Mouse (Mus musculus) kidney, embryonic 14.5 days (tissue): ENCODE results near the gene Akap12. TPM values are rescaled to one million over a fixed set of nuclear protein-coding genes. Genes with fewer than 3 reads are reported as not detected.
A peak's percentile ranks its signal among the peaks of the same experiment; 100 is the strongest.

ENCODE experiments used
- ATAC-seq: fragments of 200-750 bp; cut with Nextera tagmentation; 2 replicates; pipeline ENCODE4 v1.8.0; 2017; ENCODE audit warnings: moderate number of reproducible peaks, mild to moderate bottlenecking, moderate TSS enrichment, moderate library complexity; ENCODE audit not compliant: low FRiP score, low TSS enrichment
- H3K27ac ChIP-seq: fragments of 300-500 bp; sonication (generic); 2 replicates; pipeline ENCODE4 v1.5.1; 2014; ENCODE audit warnings: low read depth, mild to moderate bottlenecking, low read length, moderate library complexity, mixed read lengths
- H3K27me3 ChIP-seq: fragments of 300-500 bp; sonication (generic); 2 replicates; pipeline ENCODE4 v1.6.1; 2014; ENCODE audit warnings: mild to moderate bottlenecking, low read length; ENCODE audit not compliant: control insufficient read depth, insufficient read depth
- H3K36me3 ChIP-seq: fragments of 300-500 bp; sonication (generic); 2 replicates; pipeline ENCODE4 v1.6.1; 2014; ENCODE audit warnings: low read length, mixed read lengths; ENCODE audit not compliant: control insufficient read depth, insufficient read depth
- H3K4me1 ChIP-seq: fragments of 300-500 bp; sonication (generic); 2 replicates; pipeline ENCODE4 v1.6.1; 2014; ENCODE audit warnings: low read length, mixed read lengths; ENCODE audit not compliant: control insufficient read depth, insufficient read depth
- H3K4me2 ChIP-seq: fragments of 300-500 bp; sonication (generic); replicated peaks from 2 replicates; pipeline ENCODE4 v1.6.1; 2014; ENCODE audit warnings: low read depth, mild to moderate bottlenecking, low read length
- H3K4me3 ChIP-seq: fragments of 300-500 bp; sonication (generic); 2 replicates; pipeline ENCODE4 v1.5.1; 2014; ENCODE audit warnings: mild to moderate bottlenecking, low read length
- H3K9ac ChIP-seq: fragments of 300-500 bp; sonication (generic); 2 replicates; pipeline ENCODE4 v1.6.1; 2014; ENCODE audit warnings: low read depth, mild to moderate bottlenecking, low read length, moderate library complexity
- H3K9me3 ChIP-seq: fragments of 300-500 bp; sonication (generic); 2 replicates; pipeline ENCODE4 v1.6.1; 2016; ENCODE audit warnings: low read length; ENCODE audit not compliant: control insufficient read depth
- WGBS: fragments of 180-500 bp; shearing (Covaris S2); extraction: QIAGEN DNeasy Blood & Tissue Kit; methylation state at CpG from one replicate; pipeline ENCODE4 v1.1.7; 2014; 5-methylcytosine and 5-hydroxymethylcytosine counted together
- polyA plus RNA-seq: library from polyadenylated mRNA; unstranded; fragments of >200 nt; fragmentation: Nextera tagmentation; extraction: Ambion mirVana; gene quantifications from 2 replicates; pipeline ENCODE4 v1.2.1, GENCODE M21; 2014

Gene Akap12
- polyA plus RNA-seq, 1 experiment from 2014 or later = 70.7 TPM

DNA sequence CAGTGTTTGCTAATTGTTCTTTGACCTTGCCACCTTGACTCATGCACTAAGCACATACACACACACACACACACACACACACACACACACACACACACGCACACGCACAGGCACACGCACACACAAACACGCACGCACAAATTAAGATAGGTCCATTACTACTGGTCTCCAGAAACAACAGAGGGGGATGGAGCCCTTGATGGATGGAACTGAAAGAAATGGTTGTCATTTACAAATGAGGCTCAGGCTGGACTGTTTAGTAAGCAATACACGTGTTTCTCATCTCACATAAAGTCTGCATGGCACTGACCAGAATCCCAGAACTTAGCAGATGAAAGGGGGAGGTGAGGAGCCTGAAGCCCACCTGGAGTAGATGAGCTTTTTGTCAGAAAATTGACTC, 24.4 kb downstream of the Akap12 start:
- no peaks in the 10 kb centered on the region for H3K27me3 ChIP-seq
- no peak overlapping the region for H3K4me3 ChIP-seq
- no peak overlapping the region for H3K9ac ChIP-seq
- H3K4me2 ChIP-seq = no peak overlapping the region
- no peaks in the 10 kb centered on the region for H3K36me3 ChIP-seq
- 84% methylated on average over 6 of the region's 6 CpGs for WGBS
- peaks cover 14% of the 10 kb centered on the region; the same call in 1 of the 2 replicates for H3K4me1 ChIP-seq
- no peaks in the 10 kb centered on the region for H3K9me3 ChIP-seq
- ATAC-seq = no peak
- H3K27ac ChIP-seq = no peak overlapping the region

DNA sequence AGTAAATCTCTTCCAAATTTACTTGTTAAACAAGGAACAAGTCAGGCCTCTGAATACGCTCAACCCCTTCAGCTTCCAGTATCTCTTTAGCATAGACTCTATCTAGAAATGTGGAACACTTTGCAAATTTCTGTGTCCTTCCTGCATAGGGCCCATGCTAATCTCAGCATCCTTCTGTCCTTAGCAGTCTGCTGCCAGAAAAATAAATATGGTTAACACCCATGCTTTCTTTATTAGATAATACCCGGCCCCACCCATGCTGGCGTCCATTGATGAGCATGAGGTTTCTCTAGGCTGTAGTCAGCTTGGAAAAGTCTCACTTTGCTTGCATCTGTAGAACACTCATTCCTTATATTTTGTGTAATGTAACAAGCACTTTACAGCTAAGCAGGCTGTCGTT, 27.2 kb downstream of the Akap12 start:
- H3K27me3 ChIP-seq = no peaks in the 10 kb centered on the region
- 78% methylated on average over 4 of the region's 4 CpGs for WGBS
- ATAC-seq = no peak
- H3K9ac ChIP-seq = no peak overlapping the region
- H3K9me3 ChIP-seq = no peaks in the 10 kb centered on the region
- no peak overlapping the region for H3K4me3 ChIP-seq
- no peak overlapping the region for H3K27ac ChIP-seq
- H3K36me3 ChIP-seq = no peaks in the 10 kb centered on the region
- peaks cover 14% of the 10 kb centered on the region; the same call in 1 of the 2 replicates for H3K4me1 ChIP-seq
- no peak overlapping the region for H3K4me2 ChIP-seq

DNA sequence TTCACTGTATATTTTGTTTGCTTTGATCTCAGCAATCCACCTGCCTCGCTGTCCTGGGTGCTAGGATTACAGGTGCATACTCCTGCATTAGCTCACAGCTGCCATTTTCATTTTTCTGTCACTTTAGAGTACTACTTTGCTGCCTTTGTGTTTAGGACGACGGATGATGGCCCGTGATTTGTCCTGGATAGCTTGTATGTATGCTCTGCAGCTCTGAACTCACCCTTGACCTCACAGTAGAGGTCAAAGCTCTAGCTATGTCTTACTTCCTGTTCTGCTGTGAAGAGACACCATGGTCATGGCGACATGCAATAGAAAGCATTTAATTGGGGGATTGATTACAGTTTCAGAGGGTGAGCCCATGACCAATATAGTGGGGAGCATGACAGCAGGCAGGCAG, 37.4 kb downstream of the Akap12 start:
- Histone ChIP-seq H3K4me1 (peaks cover 5% of the 10 kb centered on the region; the same call in 1 of the 2 replicates), H3K4me2 (no peak overlapping the region), H3K27ac (no peak overlapping the region), H3K4me3 (no peak overlapping the region), H3K9ac (no peak overlapping the region), H3K36me3 (no peaks in the 10 kb centered on the region), H3K9me3 (no peaks in the 10 kb centered on the region), H3K27me3 (no peaks in the 10 kb centered on the region)
- 61% methylated on average over 5 of the region's 5 CpGs for WGBS
- ATAC-seq = no peak

GRCm38 (mm10) chr10:4323885-4324284, 57.7 kb downstream of the Akap12 start:
- Histone ChIP-seq H3K27ac (no peak overlapping the region), H3K36me3 (no peaks in the 10 kb centered on the region), H3K4me2 (no peak overlapping the region), H3K27me3 (no peaks in the 10 kb centered on the region), H3K9ac (no peak overlapping the region), H3K4me3 (no peak overlapping the region), H3K9me3 (peaks cover 2% of the 10 kb centered on the region; the same call in 1 of the 2 replicates), H3K4me1 (no peaks in the 10 kb centered on the region)
- 75% methylated on average over 8 of the region's 8 CpGs for WGBS
- ATAC-seq = no peak

DNA sequence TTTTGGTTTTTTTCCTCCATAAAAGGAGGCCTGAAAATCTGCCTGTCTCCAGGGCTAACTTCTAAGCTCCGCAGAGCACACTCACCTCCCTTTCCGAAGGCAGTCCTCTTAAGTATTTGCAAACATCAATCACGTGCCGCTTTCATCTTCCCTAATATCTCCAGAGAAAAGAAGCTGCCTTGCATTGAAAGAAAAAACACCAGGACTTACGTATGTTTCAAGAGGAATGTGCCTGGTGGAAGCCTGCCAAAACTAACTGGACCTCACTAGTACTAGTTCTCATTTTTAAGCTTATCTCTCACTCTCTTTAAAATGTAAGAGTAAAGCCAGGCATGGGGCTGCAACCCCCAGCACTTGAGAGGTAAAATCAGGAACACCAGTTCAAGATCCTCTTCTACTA, 59.4 kb downstream of the Akap12 start:
- Histone ChIP-seq H3K9ac (no peak overlapping the region), H3K4me3 (no peak overlapping the region), H3K4me2 (no peak overlapping the region), H3K9me3 (peaks cover 2% of the 10 kb centered on the region; the same call in 1 of the 2 replicates), H3K36me3 (no peaks in the 10 kb centered on the region), H3K4me1 (no peaks in the 10 kb centered on the region), H3K27me3 (no peaks in the 10 kb centered on the region), H3K27ac (peak overlapping the region; percentile 55; the same call in 1 of the 2 replicates)
- ATAC-seq = no peak
- 44% methylated on average over 5 of the region's 5 CpGs for WGBS

- H3K36me3 ChIP-seq = no peaks in the 10 kb centered on the region
- no peaks in the 10 kb centered on the region for H3K4me1 ChIP-seq
- H3K27me3 ChIP-seq = no peaks in the 10 kb centered on the region
- peaks cover 2% of the 10 kb centered on the region; the same call in 1 of the 2 replicates for H3K9me3 ChIP-seq
- no peak overlapping the region for H3K9ac ChIP-seq
- 91% methylated on average over 1 of the region's 1 CpGs for WGBS
- no peak overlapping the region for H3K4me2 ChIP-seq
- no peak overlapping the region for H3K4me3 ChIP-seq
- H3K27ac ChIP-seq = no peak overlapping the region
- no peak for ATAC-seq
Measured at GRCm38 (mm10) chr10:4327716-4328115, 61.5 kb downstream of the Akap12 start.

GRCm38 (mm10) chr10:4332228-4332979, 66.2 kb downstream of the Akap12 start:
- 42% methylated on average over 7 of the region's 7 CpGs for WGBS

GRCm38 (mm10) chr10:4333319-4333718, 67.1 kb downstream of the Akap12 start:
- WGBS = 13% methylated on average over 8 of the region's 8 CpGs
- H3K4me1 ChIP-seq = peaks cover 5% of the 10 kb centered on the region
- peak overlapping the region; percentile 42; the same call in 1 of the 2 replicates for H3K4me3 ChIP-seq
- no peaks in the 10 kb centered on the region for H3K27me3 ChIP-seq
- H3K36me3 ChIP-seq = no peaks in the 10 kb centered on the region
- H3K27ac ChIP-seq = no peak overlapping the region
- H3K4me2 ChIP-seq = peak overlapping the region; percentile 44
- ATAC-seq = 0 out of 2 replicates have a peak, but pooled peaks have one; percentile 7
- no peaks in the 10 kb centered on the region for H3K9me3 ChIP-seq
- H3K9ac ChIP-seq = no peak overlapping the region

More at GRCm38 (mm10) chr10:4332228-4332979, 66.2 kb downstream of the Akap12 start:
- Histone ChIP-seq H3K27me3 (no peaks in the 10 kb centered on the region), H3K36me3 (no peaks in the 10 kb centered on the region), H3K27ac (no peak overlapping the region), H3K4me3 (no peak overlapping the region), H3K9ac (no peak overlapping the region), H3K4me1 (peaks cover 5% of the 10 kb centered on the region), H3K4me2 (no peak overlapping the region), H3K9me3 (no peaks in the 10 kb centered on the region)
- no peak for ATAC-seq

DNA sequence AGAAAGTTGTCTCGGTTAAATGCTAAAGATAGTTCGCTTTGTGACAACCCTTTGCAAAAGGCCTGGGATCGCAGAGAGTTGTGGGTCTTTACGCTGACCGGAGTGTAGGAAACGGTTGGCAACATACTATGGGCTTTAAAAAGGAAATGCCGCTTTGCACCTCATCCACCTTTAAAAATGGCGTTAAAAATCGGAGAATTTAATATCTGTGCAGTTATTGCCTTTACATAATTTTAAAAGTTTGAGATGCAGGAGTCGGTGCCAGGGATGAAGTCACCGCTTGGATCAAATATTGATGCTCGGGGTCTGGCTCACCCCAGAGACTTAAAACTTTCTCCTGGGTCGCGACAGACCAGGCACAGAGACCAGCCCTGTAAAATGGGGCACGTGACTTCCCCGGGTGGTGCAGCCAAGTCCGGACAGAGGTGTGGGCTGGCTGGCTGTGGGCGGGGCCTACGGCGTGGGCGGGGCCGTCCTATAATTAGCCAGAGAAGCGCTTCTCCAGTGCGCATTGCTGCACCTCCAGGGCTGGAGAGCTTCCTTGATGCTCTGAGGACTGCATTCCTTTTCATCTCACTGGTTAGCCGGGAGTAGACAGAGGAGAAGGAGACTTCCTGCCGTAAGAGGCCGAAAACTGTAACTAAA, 68.0 kb downstream of the Akap12 start:
- Histone ChIP-seq H3K4me3 (peak overlapping the region; percentile 42), H3K4me1 (peaks cover 10% of the 10 kb centered on the region), H3K36me3 (no peaks in the 10 kb centered on the region), H3K4me2 (peak overlapping the region; percentile 44), H3K27ac (no peak overlapping the region; the same call in 1 of the 2 replicates), H3K9ac (peak overlapping the region; percentile 51; the same call in 1 of the 2 replicates), H3K9me3 (no peaks in the 10 kb centered on the region), H3K27me3 (no peaks in the 10 kb centered on the region)
- peak; percentile 95 for ATAC-seq
- WGBS = 7% methylated on average over 27 of the region's 27 CpGs
